Mouse (Mus musculus) hematopoietic stem cell, adult 5-6 weeks (primary cell): ENCODE data around the gene Tulp1. TPM values are rescaled to one million over a fixed set of nuclear protein-coding genes. Genes with fewer than 3 reads are reported as not detected.
"Not testable (repeated sequence)": the region's sequence is repeated elsewhere in the genome, so short reads cannot be mapped to it uniquely, and the experiment has no call there.

Source experiments
- ATAC-seq, 2 experiments: fragments of 125-278 bp in 1 of 2; replicated peaks in 1 of 2; 2 replicates each; pipeline ENCODE4 v1.8.0; 2016 to 2017; ENCODE audit warnings: inconsistent platforms in 2 of 2, mild to moderate bottlenecking in 2 of 2, moderate number of reproducible peaks in 2 of 2, low read depth in 1 of 2, moderate TSS enrichment in 1 of 2; ENCODE audit not compliant: low FRiP score in 2 of 2, poor library complexity in 2 of 2, severe bottlenecking in 2 of 2, insufficient read depth in 1 of 2, low TSS enrichment in 1 of 2
- total RNA-seq: library from RNA; stranded (forward); fragments of 172-1452, 232-1000 nt; gene quantifications from 2 replicates; pipeline ENCODE4 v1.2.3, GENCODE M21; 2017

Gene Tulp1
- total RNA-seq, 1 experiment from 2014 or later, result 0.60 TPM

GRCm38 (mm10) chr17:28328946-28329345 lies 36.1 kb downstream of the Tulp1 start:
- ATAC-seq, result no peak

- ATAC-seq, result peak; percentile 77 to 81
These were observed 36.6 kb downstream of the Tulp1 start, which contains the start of gene Rpl10a for GRCm38 (mm10) chr17:28328366-28328928. TSS of gene Rpl10a (plus strand) at chr17:28328471.

- peak in 1 of 2 experiments; percentile 16; a peak in 1 of 4 replicates for ATAC-seq
These were observed 37.2 kb downstream of the Tulp1 start for GRCm38 (mm10) chr17:28327673-28328325.

GRCm38 (mm10) chr17:28326951-28327350 lies 38.1 kb downstream of the Tulp1 start:
- ATAC-seq, result no peak

- no peak for ATAC-seq
These were observed 39.3 kb downstream of the Tulp1 start for GRCm38 (mm10) chr17:28325751-28326150.

GRCm38 (mm10) chr17:28324416-28324815 lies 40.6 kb downstream of the Tulp1 start:
- not testable (repeated sequence) for ATAC-seq

- no peak for ATAC-seq
These were observed 41.2 kb downstream of the Tulp1 start for GRCm38 (mm10) chr17:28323786-28324185.

GRCm38 (mm10) chr17:28321700-28322099 lies 43.3 kb downstream of the Tulp1 start:
- no peak for ATAC-seq

- no peak for ATAC-seq
These were observed 47.3 kb downstream of the Tulp1 start for GRCm38 (mm10) chr17:28317725-28318124.

- ATAC-seq, result no peak
These were observed 47.9 kb downstream of the Tulp1 start for GRCm38 (mm10) chr17:28317091-28317490.

GRCm38 (mm10) chr17:28316476-28316875 lies 48.5 kb downstream of the Tulp1 start:
- no peak for ATAC-seq

- no peak for ATAC-seq
These were observed 49.3 kb downstream of the Tulp1 start for GRCm38 (mm10) chr17:28315611-28316160.

GRCm38 (mm10) chr17:28313880-28314225 lies 51.2 kb downstream of the Tulp1 start:
- no peak for ATAC-seq

GRCm38 (mm10) chr17:28313212-28313879 lies 51.7 kb downstream of the Tulp1 start, which contains the start of gene Fance:
TSS of gene Fance (plus strand) at chr17:28313519.
- ATAC-seq, result peak; percentile 93 to 95

GRCm38 (mm10) chr17:28312232-28313211 lies 52.5 kb downstream of the Tulp1 start:
- ATAC-seq, result no peak; a peak in 1 of 4 replicates

GRCm38 (mm10) chr17:28311366-28312132 lies 53.5 kb downstream of the Tulp1 start:
- ATAC-seq, result no peak
